Mouse (Mus musculus) kidney, adult 2 months (tissue): ENCODE measurements around the gene Fbp1.
"Not testable (repeated sequence)": the region's sequence is repeated elsewhere in the genome, so short reads cannot be mapped to it uniquely, and the experiment has no call there.

Experiments used
- CTCF ChIP-seq: fragments of 200-500 bp; conservative IDR thresholded peaks from 2 replicates; pipeline ENCODE4 v1.5.1; 2011; ENCODE audit warnings: low read depth, mild to moderate bottlenecking, control low read depth, low read length, moderate library complexity, mixed read lengths; ENCODE audit not compliant: insufficient read depth, insufficient read length
- POLR2A ChIP-seq: fragments of 200-500 bp; IDR thresholded peaks from one replicate; pipeline ENCODE4 v1.6.1; 2011; ENCODE audit warnings: low read depth, low read length, control low read depth

DNA sequence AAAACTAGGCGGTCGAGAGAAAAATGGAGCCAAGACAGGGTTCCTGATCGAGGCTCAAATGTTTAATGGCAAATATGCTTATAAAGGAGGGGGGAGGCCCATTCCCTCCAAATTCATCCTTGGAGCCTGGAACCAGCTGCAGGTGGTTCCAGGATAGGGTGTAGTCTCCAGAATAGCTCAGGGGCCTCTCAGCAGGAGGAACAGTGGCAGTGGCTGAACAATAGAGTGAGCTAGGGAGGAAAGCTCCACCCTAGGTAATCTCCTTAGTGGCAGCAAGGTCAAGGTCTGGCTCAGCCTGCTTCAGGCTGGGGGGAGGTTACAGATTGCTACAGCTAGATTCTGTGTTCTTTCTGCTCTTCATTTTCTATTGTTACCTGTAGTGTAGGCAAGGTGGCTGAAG, 72.4 kb downstream of the Fbp1 start:
- TF ChIP-seq POLR2A, CTCF: not testable (repeated sequence)
